Mouse (Mus musculus) cerebellum, adult 18-20 months (tissue): ENCODE results near the gene Asb16.

Experiments
- DNase-seq, 2 experiments: peaks; one replicate each; pipeline ENCODE4 v3.0.0; 2021

Asb16 gene

GRCm38 (mm10) chr11:102311966-102312365 is 43.4 kb downstream of the Asb16 start:
- DNase-seq = no peak

- DNase-seq = no peak
Measured at GRCm38 (mm10) chr11:102312586-102312985, 44.0 kb downstream of the Asb16 start.

DNA sequence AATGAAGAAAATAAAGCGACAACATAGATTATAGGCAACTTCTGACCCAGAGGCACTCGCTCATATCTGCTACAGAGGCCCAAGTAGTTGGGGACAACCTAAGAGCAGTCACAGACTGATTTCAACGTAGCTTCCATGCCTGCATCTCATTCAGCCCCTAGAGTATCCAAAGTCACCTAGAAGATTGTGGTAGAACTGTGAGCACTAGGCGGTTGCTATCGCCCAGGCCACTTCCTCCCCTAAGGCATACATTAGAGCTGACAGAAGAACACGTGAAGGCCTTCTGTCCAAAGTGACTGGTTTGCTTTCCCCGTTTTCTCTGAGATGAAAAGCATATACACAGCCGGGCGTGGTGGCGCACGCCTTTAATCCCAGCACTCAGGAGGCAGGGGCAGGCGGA is 45.8 kb downstream of the Asb16 start:
- no peak for DNase-seq

DNA sequence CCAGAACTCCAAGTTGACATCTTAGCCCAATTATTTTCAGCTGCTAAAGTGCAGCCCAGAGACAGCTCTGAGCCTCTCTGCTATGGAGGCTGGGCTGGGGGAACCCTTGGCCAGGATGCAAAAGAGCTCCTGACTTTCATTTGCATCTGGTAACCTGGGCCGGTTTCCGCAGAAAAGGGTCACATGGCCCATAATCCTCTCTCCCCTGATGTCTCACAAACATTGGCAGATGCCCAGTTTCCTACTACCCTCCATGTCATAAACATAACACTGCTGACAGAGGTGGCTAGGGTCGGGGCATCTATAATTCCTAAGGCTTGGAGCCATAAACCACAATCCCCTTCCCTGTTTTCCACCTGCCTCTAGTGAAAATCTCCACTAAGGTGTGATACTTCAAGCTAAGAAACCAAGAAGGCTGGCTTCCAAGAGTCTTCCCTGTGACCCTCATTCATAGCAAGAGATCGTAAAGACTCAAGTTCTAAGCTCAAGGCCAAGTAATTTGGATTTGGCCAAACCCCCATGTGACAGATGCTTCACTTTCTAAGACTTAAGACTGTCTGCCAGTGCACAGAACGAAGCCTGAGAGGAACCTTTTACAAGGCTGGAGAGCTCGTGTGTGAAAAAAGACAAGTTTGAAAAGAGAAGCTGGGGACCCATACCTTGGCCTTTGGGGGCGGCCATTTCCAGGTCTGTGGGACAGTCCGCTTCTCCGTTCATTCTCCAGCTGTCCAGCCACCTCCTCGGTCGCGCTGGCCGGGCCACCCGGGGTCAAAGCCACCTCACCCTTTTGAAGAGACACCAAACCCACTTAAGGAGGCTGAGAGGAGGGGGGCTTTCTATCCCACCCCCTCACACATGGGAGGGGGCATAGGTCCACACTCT is 47.4 kb downstream of the Asb16 start:
- no peak for DNase-seq

DNA sequence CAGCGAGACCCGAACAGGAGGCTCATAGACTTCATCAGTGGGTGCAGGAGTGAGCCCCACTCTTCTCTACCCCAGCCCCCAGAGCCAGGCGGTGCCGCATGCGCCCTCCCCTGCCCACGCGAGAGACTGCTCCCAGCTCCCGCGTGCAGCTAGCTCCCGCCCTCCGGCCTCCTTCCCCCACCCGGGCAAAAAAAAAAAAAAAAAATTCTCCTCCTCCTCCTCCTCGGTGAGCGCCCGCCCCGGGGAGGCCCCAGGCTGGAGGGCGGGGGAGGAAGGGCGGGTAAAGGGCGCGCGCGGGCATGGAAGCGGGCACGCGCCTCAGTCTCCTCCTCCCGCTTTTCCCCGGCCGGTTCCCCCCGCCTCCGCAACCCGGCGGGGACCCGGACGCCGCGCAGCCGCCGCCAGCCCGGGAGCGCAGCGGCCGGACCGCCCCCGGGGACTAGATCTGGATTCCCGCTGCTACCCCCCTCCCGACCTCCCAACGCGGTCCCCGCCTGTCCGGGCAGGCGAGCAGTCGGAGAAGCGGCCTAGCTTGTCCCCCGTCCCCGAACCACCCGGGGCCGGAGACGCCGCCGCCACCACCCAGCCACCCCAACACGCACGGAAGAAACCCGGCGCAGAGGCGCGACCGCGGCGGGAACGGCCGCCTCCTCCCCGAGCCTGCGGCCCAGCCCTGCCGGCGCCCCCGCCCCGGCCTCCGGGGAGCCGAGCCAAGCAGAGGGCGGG is 48.2 kb downstream of the Asb16 start:
- peak; percentile 84 to 92 for DNase-seq

- DNase-seq = peak; percentile 55 to 80
Measured at GRCm38 (mm10) chr11:102317298-102317900, 48.9 kb downstream of the Asb16 start.

DNA sequence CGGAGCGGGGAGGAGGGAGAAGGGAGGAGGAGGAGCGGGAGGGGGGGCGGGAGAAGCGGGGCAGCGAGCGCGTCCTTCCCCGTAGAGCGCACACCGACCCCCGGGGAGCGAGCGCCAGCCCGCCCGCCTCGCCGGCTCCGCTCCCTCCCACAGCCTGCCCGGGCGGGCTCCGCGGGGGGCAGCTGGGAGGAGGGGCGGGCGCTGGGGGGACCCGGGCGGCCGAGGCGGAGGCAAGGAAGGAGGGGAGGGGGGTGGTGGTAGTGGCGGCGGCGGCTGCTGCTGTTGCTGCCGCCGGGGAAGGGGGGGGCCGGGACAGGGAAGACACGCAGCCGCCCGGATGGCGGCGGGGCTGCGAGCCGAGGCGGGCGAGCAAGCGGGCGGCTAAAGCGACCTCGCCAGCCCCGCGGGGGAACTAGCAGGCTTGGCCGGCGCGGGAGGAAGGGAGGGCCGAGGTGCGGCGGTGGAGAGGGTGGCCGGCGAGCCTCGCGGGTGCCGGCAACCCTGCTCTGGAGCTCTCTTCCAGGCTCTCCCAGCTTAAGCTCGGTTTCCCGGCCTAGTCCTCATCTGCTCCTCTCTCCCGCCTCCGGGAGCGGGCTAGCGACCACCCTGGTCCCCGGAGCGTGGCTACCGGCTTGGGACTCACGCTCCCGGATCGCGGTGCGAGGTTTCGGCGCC is 49.5 kb downstream of the Asb16 start:
- peak; percentile 61 to 81 for DNase-seq

DNA sequence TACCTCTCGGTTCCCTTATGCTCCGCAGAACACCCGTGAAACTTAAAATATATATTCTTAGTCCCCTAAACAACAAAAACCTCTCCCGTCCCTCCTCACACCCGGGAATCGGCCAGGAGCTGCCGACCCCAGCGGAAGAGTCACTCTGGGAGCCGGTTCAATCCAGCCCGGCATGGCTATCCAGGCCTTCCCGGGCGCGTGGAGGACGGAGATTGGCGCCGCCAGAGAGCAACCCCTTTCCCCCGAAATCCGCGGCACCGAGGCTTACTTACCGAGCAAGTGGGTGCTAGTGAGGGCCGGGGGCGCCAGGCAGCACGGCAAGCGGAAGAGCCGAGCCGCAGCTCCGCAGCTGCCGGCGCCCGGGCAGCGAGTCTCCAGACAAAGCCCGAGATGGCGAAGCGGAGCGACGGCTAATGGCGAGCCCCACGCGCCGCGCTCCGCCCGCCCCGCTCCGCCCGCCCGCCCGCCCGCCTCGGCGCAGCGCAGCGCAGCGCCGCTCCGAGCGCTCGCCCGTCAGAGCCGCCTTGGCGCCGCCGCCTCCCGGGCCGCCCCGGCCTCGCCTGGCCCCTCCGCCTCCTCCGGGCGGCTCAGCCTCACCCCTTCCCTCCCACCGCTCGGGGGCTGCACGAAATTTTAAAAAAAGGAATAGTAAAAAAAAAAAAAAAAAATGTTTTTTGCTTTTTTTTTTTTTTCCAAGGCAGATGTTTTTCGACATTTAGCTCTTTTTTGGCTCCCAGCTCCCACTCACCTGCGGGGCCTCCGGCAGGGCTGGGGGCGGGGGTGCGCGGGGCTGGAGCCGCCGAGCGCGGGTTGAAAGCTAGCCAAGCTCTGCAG is 50.2 kb downstream of the Asb16 start:
- peak; percentile 49 to 75 for DNase-seq

- peak; percentile 90 to 93 for DNase-seq
Measured at GRCm38 (mm10) chr11:102319410-102319792, 50.9 kb downstream of the Asb16 start, which contains the start of gene Ubtf. TSS of gene Ubtf (minus strand) at chr11:102319742.

DNA sequence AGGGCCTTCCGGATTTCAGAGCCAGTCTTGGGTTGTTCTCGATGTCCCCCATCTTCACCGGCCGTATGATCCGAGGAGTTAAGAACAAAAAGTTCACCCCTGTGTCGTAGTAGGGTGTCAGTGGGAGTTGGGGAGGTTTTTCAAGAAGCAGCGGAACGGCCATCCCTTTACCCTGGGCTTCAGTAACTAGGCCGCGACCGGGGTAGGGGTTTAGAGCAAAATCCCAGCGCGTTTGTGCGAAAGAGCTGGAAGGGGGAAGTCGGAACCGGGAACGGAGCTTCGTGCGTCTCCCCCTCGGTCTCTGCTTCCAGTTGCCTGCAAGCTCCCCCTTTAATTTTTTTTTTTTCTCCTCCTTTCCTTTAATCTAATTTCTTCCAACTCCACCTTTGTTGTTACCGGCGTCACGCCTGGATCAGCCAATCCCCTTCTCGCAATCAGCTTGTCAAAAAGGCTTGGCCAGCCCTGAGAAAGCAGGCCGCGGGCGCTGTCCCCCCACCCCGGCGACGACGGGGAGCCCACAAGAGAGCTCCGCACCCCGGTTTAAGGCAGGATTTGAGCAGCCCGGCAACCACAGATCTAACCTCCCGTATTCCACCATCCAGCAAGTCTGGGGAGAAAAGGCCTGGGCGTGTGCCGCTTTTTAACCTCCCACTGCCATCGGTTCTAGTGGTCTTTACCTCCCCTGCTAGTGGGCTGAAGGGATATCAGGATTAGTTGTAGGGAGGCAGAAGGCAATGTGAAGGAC is 51.6 kb downstream of the Asb16 start:
- peak; percentile 91 to 96 for DNase-seq

DNA sequence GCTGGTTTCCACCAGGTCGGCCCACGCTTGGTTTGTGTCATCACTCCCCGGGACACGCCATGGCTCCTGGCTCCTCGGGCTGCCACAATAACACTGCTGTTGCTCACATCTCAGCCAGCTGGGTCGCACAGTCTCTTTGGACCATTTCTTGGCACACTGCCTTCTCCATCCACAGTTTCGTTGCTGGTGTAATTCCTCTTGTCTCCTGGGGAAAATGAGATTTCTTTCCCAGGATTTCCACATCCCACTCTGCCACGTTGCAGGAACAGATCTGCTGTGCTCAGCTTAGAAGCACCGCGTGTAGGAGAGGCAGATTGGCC is 52.1 kb downstream of the Asb16 start:
- peak; percentile 70 to 75 for DNase-seq

DNA sequence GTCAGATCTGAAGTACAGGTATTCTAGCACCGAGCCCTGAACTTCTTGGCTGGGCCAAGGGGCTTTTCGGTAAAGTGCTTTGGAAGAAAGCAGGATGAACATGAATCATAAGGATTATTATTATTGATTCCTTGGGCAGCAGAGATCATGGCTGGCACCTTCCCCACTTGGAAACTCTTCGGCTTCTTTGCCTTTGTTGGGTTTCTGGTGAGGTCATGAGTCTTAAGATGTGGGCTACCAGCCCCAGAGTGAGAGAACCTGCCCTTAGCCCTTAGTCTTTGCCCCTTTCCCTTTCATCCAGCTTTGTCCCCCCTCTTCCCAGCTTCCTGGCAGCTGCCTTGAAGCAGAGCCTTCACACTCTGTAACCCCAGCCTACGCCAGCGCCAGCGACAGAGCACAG is 53.4 kb downstream of the Asb16 start:
- DNase-seq = no peak

GRCm38 (mm10) chr11:102323516-102323915 is 55.0 kb downstream of the Asb16 start:
- DNase-seq = no peak

DNA sequence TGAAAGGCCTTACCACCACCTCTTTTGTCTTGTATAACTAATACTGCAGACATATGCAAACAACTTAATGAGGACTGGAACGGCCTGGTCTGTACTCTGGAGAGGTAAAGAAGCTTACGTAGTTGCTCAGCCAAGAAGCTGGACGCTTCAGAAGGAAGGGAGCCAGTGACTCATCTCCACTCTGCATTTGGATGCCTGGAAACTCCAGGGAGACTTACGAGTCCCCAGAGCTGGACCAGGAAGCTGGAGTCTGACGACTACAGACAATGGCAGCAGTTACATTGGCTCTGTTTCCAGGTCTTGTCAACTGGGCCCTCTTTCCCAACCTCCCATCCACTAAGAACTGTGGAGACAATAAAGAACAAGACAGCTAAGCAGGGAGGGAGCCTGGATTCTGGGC is 58.7 kb downstream of the Asb16 start:
- DNase-seq = no peak

DNA sequence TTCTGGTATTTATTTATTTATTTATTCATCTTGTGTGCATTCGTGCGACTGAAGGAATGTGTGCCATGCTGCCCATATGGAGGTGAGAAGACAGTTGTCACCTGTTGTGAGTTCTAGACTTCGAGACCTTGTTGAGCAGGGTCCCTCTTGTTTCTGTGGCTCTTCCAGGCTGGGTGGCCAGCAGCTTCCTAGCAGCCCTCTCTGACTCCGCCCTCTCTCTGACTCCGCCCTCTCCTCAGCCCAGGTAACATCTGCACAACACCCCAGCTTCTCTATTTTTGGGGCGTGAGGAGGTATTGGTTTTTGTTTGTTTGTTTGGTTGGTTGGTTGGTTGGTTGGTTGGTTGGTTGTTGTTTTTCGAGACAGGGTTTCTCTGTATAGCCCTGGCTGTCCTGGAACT is 59.3 kb downstream of the Asb16 start:
- no peak for DNase-seq
